Mouse (Mus musculus): ENCODE data around the gene Ndufs5.
A peak's percentile ranks its signal among the peaks of the same experiment; 100 is the strongest.

The Ndufs5 gene

DNA sequence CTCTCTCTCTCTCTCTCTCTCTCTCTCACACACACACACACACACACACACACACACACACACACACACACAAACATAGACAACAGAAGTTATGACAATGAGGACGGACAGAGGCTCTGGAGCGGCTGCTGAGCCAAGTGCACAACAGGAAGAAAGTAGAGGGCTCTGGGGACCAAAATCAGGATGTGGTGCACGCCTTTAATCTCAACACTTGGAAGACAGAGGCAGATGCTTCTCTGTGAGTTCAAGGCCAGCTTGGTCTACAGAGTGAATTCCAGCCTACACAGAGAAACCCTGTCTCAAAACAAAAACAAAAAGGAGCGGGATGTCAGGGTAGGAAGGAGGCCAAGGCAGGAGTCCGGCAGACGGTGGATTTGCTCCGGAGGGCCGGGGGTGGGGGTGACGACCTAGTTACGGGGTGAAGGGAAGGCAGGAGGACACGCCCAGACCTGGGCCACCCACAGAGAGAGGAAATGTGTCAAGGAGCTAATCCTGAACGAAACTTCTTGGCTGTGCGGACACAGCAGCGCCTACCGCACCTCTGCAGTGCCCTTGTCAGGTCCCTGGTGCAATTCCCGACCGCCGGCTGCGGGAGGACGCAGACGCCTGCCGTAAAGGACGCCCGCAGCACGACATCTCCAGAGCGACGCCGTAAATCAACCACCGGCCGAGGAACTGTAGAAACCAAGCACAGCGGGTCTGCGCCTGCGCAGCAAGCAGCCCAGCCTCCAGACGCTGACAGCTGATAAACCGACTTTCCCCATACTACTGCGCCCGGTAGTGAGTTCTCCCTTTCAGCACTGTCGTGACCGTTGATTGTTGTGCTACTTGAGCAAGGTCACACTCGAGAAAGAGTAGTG is at the start of gene Ndufs5:
Gene Ndufs5, minus strand, starts transcription at position 629 of the 860 bp plus-strand sequence.
- DNase-seq (ENCODE audit: low spot score): peak; percentile 96

DNA sequence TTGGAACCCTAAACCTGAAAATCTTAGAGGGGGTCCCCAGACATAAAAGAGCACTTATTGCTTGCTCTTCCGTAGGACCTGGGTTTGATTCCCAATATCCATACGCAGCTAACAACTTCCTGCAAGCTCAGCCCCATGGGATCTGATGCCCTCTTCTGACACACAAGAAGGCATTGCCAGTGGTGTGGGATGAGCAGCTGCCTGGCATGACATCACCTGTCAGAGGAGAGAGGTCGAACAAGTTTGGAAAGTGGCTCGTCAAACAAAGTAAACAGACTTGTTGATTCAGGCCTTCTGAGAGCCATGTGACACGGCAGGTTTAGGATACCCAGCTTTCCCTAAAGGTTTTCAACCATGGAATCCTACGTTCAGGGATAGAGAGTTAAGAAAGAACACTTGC is 47.1 kb upstream of the Ndufs5 start:
- no peak for DNase-seq (ENCODE audit: low spot score)

DNA sequence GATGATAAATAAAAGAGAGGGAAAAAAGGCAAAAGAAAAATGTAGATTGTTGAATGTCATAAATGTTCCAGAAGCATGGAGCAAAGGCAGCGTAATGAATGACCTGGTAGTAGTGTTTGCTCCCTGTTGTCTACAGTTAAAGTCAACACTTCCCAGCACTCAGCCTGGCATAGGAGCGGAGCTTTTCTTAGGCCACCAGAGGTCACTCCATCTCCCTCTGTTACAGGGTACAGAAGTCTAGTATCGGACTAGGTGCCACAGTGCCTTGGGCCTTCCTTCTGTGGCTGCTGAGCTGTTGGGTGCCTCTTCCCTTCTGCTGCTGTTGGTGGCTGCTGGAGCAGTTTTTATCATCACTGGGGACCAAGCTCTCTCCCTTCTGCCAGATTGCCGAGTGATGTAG is 40.3 kb upstream of the Ndufs5 start:
- DNase-seq (ENCODE audit: low spot score): no peak

DNA sequence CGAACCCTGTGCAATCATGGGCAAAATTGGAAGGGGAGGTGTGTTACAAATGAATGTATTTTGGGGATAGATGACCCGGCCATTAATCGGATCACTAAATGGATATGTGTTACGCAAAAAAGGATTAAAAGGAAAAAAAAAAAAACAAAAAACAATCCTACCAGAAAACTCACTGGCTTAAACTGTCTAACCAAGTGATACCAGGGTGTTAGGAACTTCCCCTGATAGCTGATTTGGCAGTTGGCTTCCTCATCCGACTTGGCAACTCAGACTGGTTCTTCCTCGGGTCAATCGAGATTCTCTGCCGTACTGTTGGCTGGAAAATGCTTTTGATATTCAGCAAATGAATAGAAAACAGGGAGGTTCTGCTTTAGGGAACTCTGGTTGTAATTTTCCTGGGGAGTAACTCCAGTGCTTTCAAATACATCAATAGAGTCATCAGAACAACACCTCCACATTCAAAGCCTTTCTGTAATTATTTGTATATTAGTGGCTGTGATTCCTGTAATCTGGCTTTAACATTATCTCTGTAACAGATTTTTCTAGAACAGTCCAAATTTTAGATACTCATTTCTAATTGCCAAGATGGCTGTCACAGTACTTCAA is 32.8 kb upstream of the Ndufs5 start:
- DNase-seq (ENCODE audit: low spot score): no peak

DNA sequence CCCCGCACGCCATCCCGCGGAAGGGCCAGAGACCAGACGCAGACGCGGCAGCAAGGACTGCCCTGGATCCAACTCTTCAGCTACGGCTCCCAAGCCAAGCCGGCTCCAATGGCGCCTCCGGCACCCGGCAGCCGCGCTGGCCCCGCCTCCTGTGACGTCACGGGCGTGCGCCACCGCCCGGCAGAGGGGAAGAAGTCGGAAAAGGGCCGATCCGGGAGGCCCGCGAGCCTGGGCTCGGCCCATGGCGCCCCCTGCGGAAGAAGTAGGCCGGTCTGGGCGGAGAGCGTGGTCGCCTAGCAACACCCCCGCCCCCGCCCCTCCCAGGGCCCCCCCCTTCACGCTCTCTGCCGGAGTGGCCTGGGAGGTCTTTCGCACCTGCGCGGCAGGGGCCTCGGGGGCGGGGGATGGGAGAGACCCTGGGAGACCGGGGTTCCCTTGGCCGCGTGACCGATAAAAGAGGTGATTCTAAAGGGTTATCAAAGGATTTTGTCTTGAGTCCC is 32.2 kb upstream of the Ndufs5 start, which contains the start of gene Akirin1:
Gene Akirin1, minus strand, starts transcription at position 194 of the 500 bp plus-strand sequence.
- DNase-seq (ENCODE audit: low spot score): peak; percentile 96

DNA sequence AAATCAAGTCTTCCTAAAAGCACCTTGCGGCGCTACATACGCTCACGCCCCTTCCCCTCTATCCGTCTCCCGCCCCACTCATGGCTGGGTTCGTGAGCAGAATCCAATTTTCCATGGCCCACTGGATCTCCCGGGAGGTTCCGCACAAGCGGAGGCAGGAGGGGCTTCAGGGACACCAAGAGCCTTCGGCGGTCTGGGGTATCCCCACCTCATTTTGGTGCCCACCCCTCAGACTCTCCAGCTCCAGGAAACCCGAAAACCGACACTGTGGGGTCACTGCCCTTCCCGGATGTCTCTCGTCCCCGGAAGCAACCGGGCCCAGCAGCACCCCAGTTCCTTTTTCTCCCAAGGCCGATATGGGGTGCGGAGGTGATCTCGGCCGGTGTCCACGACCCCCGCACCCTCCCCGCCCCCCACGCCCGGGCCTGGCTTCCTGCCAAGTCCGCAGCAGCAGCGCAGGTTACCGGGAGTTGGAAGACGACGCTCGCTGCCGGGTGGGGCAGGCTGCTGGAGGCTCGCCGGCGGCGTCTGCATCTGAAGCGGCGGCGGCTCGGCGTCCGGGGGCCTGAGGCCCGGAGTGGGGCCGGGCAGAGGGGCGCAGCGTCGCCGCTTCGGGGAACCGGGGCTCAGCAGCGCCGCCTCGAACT is 31.6 kb upstream of the Ndufs5 start:
- peak; percentile 14 for DNase-seq (ENCODE audit: low spot score)

DNA sequence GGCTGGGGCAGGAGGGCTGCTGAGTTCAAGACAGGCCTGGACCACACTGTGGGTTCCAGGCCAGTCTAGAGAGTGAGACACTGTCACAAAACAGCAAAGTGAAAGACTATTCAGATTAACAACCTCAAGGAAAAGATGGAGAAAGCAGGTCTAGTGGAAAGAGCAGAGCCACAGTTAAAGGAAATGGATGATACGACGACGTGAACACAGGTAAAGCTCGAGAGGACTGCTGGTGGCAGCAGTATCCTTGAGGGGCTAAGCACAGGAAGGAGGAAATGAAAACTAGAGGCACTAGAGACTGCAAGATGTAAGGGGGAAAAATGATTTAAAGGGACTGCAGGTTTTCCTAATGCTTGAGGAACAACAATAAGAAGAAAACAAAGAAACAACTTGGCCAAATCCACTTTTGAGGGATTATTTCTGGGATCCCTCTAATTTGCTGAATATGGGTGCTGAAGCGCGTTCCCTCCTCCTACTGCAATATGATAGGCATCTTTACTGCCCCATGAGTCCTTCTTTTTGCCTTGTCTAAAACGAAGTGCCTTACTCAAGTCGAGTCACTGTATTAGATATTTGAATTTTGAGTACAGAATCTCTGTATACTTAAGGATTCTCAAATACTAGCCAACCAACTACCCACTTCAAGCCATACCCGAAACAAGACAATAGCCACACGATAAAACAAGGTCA is 30.9 kb upstream of the Ndufs5 start:
- DNase-seq (ENCODE audit: low spot score): no peak

DNA sequence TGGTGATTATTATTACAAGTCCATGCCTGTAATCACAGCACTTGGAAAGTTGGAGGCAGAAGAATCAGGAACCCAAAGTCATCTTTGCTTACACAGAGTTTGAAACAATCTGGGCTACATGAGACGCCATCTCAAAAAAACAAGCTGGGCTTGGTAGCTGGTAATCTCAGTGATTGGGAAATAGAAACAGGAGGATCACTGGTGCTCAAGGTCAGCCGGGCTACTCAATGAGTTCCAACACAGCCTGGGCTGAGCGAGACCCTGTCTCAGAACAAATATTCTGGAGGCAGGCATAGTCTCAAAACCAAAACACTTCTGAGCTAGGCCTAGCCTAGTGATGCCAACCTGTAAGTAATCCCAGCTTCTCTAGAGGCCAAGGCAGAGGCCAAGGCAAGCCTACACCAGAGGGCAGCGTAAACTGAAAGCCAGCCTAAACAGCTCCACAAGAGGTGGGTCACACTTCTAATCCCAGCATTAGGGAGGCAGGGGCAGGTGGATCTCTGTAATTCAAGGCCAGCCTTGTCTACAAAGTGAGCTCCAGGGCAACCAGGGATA is 27.3 kb upstream of the Ndufs5 start:
- no peak for DNase-seq (ENCODE audit: low spot score)

DNA sequence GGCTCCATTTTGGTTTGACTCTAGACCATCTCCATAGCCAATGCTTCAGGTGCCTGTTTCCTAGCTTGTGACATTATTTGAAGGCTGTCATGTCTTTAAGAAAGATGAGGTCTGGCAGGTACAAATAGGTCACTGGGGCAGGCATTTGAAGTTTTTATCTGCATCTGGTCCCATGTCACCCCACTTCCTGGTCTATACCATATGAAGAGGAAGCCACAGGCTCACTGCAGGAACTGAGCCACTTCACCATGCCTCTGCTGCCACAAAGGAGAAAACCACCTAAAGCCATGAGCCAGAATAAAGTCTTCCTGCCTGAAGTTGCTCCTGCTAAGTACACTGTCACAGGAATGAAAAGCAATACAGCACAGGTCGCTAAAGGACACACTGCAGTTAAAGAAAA is 24.9 kb upstream of the Ndufs5 start:
- DNase-seq (ENCODE audit: low spot score): no peak

DNA sequence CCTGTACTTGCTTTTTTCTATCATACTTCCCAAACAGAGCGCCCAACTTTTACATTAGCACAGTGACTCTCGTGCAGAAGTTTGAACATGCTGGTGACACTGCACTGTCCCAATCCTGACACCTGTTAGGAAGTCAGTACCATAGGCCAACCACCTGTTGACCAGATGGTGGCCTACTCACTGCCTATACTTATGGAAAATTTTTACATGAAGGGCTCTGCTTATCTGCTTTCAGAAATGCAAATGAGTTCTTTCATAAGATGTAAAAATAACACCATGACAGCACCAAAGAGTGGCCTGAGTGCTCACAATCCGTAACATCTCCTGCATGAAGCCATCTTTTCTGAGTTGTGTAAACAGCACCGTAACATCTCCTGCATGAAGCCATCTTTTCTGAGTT is 20.7 kb upstream of the Ndufs5 start:
- DNase-seq (ENCODE audit: low spot score): no peak

DNA sequence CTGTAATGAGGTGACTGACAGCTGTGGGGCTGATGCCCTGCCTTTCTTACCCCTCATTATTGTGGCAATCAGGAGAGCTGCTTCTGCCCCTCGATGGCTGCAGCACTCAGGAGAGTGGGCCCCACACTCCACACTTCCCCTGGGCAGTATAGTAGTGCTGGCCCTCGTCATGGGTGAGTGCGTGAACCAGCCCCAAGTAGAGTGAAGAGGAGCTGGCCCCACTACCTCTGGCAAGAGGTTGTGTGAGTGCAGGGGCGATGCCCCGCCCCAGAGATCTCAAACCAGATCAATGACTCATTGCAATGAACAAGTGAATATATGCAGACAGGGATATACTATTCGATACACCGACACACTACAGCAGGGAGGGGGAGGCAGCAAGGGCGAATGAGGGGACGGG is 15.5 kb upstream of the Ndufs5 start:
- no peak for DNase-seq (ENCODE audit: low spot score)

DNA sequence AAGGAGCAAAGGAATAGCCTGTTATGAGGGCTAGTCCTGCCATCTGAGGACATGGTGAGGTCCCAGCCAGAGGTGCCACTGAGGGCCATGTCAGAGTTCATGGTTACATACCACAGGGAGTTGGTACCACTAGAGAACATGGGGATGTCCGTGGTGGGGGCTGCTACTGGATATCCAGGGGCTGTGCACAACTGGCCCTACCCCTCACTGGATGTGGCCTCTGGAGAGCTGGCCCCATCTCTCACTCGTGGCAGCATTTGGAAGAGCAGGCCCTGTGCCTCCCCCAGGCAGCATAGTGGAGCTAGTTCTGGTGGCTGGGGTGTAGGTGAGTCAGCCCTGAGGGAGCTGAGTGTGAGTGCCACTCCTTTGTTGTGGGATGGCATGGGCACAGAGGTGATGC is 14.9 kb upstream of the Ndufs5 start:
- no peak for DNase-seq (ENCODE audit: low spot score)

DNA sequence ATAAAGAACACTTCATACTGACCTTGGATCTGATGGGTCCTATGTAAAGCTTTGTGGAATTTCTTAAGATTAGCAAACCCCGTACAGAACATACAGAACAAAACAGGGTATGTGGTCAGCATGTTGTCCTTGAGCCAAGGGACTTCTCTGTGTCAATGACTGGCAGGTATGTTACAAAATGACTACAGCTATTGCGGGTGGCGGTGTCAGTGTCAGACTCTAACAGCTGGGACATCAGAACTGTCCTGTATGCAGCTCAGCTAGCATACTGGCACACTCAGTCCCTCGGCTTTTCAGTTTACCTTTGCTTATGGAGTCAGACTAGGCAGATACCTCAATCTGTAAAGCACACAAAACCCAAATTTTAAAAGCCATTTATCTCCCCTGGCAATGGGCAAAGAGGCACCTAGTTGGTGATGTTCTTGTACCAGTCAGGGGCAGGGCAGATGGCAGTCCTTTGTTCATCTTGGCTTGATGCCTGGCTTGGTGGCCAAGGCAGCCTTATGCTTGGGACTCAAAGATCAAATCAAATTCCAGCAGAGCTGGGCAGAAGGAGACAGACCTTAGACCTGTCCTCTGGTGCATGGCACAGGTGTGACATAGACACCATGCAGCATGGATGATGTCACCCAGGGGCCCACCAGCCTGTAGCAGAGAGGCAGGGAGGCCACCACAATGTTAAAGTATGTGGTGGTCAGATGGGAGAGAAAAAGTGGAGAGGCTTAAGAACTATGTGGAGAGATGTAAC is 14.3 kb upstream of the Ndufs5 start:
- DNase-seq (ENCODE audit: low spot score): no peak

DNA sequence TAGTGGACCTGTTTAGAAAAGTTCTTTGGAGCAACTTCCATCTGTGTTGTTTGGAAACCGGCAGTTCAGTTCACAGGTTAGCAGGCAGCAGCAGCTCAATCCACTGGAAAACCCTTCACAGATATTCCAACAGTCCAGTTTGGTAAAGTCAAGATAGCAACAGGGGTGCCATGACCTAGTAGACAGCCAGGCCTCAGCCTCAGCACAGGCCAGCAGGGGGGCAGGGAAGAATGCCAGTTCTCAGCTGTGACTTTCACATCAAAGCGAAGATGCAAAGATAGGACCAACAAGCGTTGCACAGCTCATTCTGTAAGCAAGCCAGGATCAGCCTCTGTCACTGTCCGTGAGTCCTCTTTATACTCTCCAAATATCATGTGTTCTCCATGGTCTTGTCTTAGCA is 3.8 kb upstream of the Ndufs5 start:
- DNase-seq (ENCODE audit: low spot score): no peak

DNA sequence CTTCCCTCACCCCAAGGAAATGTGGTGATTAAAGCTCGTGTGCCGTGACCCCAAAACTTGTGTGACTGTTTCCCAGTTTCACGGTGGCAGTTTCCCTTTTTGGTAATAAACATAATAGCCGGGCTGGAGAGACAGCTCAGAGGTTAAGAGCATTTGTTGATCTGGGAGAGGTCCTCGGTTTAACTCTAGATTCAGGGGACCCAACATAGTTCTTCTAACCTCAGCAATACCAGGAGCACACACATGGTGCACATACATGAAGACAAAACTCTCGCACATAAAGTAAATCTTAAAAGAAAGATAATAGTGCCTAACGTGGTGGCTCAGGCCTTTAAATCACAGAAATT is 405 bp upstream of the Ndufs5 start:
- DNase-seq (ENCODE audit: low spot score): no peak

DNA sequence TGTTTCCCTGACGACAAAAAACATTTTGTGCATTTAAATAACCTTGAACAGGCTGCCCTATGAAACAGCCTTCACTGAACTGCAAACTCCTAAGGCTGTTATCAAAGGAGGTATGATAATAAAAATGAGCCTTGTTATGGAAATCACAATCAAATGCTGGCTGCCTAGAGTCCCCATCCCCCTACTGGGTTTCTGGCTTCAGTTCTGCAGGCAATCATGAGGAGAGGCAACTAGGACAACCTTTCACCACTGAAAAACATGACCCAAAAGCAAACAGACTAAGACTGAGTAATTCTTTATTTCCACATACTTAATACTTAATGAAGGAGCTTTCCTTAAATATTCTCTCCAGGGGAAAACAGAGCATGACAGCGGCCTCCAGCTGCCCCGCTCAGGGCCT is 5.6 kb downstream of the Ndufs5 start:
- no peak for DNase-seq (ENCODE audit: low spot score)

DNA sequence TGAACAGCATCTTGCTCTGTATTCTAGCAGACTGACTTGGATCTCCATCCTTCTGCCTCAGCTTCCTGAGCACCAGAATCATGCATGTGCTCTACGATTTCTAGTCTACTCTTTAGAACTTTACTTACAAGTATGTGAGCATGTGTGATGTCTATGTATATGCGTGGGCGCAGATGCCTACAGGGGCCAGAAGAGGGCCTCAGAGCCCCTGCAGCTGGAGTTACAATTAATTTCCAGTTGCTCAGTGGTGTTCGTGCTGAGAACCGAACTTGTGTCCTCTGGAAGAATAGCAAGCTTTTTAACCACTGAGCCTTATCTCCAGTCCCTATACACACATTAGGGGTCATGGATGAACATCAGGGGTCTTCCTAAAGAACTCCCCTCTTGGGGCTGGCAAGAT is 10.7 kb downstream of the Ndufs5 start:
- DNase-seq (ENCODE audit: low spot score): no peak

DNA sequence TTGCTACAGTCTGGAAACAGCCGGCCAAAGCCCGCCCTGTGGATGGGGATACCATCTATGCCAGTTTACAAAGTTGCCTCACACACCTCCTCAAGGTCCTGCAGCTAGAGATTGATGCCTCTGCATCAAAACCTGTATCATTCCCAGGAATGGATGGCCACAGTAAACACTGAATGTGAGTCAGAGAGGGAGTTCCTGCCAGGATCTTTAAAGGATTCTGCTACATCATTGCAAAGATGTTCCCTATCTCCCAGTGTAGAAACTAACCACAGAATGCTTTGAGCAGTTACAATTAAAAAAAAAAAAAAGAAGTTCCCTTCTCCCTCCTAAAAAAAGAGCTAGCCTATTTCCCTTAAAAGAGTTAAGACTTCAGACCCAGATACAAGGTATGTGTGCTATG is 12.7 kb downstream of the Ndufs5 start:
- DNase-seq (ENCODE audit: low spot score): no peak

DNA sequence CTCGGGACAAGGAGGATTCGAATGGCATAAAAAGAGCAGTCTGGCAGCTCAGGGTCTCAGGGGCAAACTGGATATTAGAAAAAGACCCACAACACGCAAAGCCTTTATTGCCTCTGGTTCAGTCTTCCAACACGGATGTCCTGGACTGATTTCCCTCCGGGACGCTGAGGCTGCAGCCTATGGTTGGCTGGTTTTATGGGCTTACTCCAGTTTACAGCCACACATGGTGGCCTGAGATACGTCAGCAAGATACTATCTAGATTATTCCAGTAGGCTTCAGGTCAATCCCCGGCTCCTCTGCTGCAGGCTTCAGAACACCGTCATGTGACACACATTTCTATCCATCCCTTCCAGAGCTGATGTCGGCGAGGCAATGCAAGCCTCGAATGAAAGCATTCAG is 24.6 kb downstream of the Ndufs5 start:
- DNase-seq (ENCODE audit: low spot score): no peak

DNA sequence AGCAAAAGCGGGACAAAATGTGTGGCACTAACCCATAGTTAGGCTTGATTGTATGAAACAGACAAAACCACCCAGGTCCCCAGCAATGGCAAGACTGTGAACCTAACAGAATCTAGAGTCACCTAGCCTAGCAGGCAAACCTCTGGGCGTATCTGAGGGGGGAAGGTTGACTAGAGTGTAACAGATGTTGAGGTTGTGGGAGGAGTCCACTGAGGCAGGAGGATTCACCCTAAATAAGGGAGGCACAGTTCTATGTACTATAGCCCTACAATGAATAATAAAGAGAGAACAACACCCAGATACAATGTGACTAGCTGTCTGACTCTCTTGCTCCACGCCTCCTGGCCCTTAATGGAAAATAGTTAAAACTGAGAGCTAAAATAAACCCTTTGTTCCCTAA is 25.9 kb downstream of the Ndufs5 start:
- DNase-seq (ENCODE audit: low spot score): no peak

DNA sequence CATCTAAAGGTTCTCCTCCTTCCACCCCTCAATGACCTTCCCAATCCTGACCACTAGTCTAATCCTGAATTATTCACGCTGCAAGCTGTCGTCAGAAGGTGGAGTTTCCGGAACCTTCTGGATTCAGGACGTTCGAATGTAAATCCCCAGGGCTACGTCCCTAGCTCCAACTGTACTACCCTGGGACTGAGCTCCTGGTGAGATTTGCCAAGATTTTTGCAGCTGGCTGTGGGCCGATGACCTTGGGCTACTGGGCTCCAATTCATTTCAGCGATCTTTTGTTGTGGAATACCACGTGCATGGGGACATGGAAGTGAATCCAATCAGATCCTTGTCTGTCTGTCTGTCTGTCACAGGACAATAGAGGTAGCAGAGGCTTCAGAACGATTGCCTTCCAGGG is 27.7 kb downstream of the Ndufs5 start:
- DNase-seq (ENCODE audit: low spot score): no peak
